Mouse (Mus musculus): ENCODE measurements around the gene Sept4.

Gene Sept4

DNA sequence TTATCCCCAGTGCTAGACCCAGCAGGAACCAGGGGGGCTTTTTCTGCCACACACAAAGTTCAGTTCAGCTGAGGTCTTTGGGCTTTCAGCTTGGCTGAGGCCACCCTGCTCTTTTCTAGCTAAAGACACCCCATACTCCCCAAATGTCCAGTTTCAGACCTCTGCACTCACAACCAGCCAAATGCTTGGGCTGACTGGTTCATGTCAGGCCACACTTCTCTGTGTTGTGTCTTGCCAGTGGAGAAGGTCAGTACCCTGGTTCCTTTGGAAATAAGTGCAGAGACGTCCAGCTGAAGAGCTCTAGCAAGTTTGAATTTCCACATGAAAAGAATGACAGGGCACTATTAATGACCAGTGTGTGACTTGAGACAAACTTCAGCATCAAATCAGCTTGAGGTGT, 11.0 kb downstream of the Sept4 start:
- no peak for DNase-seq

DNA sequence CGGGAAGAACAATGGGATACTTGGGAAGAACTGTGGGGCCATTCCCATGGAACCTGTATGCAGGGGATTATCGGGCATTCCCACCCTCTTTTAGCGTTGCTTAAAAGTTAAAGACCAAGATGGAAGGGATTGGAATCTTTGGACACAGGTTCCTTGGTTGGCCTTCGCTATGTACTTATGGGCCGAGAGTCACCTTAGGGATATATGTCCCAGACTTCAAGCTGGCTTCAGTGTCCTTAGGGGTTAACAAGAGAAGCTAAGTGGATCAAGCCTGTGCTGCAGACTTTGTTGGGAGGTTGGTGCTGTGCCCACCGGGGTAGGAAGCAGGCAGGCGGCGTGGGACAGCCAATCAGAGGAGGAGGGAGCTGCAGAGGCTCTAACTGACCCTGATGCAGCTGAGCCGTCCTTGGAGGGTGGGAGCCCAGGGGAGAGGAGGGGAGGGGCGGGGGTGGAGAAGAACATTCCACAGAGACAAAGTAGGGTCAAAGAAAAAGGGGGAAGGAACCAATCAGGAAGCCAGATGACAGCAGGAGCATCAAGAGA, 11.9 kb downstream of the Sept4 start:
- DNase-seq, result no peak

GRCm38 (mm10) chr11:87581161-87581865, 12.6 kb downstream of the Sept4 start:
- DNase-seq, result no peak

DNA sequence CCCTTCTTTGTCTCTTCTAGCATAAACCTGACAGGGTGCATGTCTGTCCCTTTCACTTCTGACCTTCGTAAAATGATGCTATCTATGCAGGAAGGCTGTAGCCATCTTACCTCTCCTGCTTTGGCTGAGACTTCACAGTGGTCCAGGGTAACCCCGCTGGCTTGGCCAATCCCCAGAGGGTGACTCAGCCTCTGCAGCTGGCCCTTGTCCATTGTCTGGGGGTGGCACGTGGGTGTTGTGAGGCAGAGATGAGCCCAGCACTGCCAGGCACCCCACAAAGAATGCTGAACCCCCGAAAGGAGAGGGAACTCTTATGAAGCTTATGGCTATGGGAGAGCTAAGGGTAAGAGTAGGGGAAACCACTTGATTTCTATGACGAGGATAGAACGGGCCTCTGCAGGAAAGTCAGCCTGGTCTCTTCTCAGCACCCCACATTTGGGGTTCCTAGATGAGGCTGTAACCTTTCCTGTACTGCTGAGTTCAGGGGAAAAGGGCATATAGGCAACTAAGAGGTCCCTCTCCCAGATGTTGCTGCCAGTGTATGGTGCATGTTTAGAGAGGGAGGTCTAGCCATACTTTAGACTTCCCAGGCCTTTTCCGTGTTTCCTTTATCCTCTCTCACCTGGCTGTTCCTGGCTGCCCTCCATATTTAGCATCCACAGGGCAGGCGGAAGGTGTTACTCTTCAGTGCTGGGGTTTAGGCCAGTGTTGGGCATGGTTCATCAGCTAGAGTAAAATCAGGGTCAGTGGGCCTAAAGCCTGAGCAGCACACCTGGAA, 13.4 kb downstream of the Sept4 start:
- no peak for DNase-seq

- DNase-seq, result no peak
These were observed 14.8 kb downstream of the Sept4 start for GRCm38 (mm10) chr11:87583291-87584034.

- DNase-seq, result no peak
These were observed 16.2 kb downstream of the Sept4 start for GRCm38 (mm10) chr11:87584711-87585505.

- DNase-seq, result no peak
These were observed 18.6 kb downstream of the Sept4 start for GRCm38 (mm10) chr11:87587211-87587874.

DNA sequence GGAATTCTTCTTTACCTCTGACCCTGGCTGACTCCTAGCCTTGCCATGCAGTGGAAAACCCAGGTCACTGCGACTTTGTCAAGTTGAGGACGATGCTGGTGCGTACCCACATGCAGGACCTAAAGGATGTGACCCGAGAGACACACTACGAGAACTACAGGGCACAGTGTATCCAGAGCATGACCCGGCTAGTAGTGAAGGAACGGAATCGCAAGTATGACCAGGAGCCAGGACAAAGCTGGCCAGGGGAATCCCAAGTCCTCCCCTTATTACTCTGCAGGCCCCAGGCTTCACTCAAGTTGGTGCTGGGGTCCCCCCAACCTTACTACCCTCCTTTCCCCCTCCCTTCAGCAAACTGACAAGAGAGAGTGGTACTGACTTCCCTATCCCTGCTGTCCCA, 20.9 kb downstream of the Sept4 start:
- DNase-seq, result no peak

DNA sequence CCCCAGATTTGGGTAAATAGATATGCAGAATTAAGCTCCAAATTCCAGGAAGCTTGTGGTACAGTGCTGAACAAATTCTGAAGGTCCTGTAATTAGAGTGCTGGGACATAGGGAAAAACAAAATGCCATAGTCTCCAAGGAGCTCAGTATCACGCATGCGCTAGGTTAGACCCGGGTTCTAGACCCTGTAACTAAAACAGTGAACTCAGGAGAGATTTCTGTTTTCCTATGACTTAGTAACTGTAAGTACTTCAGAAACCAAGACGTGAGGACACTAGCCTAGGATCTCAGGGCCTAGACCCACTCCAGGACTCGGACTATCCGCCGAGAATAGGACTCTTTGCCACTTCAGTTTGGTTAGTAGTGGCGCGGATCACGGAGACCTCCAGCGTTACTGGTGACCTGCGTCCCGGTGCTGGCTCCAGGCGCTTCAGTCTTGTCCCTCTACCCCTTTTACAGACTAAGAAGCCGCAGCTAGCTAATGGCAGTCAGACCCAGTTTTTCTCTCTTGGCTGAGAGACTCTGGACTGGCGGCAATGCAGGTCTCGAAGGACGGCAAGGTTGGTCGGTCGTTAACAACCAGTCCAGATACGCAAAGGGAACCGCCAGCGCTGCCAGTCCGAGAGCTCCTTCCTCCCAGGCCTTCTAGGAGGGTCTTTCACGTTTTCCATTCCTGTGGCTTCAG, 22.3 kb downstream of the Sept4 start:
- DNase-seq, result peak; percentile 35

DNA sequence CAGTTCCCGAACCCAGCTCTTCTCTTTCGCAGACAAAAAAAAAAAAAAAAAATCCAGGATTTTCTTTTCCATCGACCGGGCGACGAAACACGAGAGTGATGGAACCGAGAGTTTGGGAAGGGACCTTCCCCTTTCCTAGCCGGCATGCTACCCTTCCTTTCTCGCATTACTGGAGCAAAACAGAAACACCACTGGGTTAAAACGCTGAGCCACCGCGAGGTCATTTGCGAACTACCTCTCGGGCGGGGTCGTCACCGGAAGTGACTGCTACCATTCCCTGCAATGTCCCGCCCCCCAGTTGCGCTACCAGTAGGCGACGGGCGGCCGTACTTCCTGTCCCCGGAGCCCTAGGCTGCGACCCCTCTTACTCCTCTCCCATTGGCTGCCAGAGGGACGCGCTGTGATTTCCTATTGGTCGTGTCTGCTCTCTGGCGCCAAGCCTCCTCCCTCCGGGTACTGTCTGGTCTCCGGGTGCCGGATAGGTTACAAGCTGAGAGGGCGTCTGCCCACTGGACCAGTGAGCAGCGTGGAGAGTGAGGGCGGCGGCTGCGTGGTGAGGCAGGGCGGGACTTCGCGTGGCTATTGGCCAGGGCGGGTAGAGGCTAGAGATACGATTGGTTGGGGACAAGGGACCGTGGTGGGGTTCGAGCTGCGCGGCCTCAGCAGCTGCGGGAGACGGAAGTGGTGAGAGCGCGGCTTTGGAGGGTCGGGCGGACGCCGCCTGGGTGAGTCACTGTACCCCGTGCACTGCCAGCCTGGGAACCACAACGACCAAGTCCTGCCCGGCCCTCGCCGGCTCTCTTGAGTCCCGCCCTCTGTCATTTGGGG, 23.0 kb downstream of the Sept4 start, which contains the start of gene Mtmr4:
Gene Mtmr4, plus strand, starts transcription at position 637 of the 828 bp plus-strand sequence.
- peak; percentile 98 for DNase-seq

DNA sequence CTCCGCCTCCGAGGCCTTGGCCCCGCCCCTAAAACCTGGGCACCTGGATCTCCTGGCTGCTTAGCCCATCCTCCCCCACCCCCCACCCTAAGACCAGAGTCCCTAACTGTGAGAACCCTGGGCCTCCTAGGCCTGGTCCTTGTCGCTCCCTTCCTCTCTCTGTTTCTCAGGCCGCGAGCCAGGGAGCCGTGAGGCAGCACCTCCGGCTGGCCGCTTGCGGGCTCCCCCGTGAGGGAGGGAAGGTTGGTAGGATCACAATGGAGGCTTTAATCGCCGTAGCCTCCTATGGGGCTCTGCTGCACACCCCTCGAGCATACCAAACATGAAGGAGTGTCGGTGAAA, 23.6 kb downstream of the Sept4 start:
- no peak for DNase-seq

DNA sequence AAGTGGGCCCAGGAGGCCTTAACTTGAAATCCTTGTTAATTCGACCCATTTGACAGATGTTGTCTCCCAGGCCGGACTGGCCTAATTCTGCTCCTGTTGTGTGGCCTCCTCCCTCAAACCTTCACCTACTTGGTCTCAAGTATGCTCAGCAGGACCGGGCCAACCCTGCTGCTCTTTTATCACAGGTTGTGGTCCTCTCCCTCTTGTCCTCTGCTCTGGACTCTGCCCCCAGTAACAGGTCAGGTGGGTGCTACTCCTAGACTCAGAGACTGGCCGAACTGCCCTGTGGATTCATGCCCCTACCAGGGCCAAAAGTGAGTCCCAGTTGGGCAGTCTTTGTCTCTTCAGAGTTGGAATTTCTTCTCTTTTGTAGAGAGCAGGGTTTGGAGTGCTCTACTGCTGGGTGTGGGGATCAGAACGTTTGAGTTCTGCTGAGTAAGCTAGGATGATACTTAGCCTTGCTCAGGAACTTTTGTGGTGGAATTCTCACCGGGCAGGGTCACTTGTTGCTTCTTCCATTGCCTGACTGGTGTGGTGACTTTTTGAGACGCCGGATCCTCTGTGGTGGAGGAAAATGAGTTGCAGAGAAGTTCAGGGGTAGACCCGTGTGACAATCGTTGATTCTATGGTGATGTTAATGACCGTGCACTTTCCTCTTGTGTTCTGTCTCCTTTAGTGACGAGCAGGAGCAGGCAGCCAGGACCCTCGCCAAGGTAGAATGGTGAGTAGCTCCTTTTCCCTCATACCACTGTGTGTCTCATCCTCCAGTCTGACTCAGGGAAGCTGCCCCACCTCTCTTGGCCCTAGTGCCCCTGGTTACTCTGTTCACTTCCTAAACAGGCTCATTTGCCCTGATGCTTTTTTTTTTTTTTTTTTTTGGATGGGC, 24.3 kb downstream of the Sept4 start:
- no peak for DNase-seq

- peak; percentile 82 for DNase-seq
These were observed 26.7 kb downstream of the Sept4 start for GRCm38 (mm10) chr11:87595327-87595841.

DNA sequence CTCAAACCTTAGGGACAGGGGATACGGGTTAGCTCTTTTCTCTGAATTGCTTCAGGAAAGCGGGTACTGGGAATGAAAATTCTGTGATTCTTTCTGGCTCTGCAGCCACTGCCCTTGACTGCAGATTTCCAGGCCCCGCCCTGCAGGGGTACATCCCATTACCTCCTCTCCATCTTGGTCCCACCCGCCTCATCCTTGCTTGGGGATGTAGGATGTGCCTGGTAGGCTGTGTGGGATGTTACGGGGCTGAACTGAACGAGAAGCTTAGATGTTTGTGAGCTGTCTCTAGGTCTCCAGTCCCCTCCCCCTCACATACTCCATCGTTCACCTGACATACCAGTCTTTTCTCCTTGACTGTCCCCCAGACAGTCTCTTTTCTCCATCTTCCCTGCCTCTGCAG, 27.3 kb downstream of the Sept4 start:
- DNase-seq, result no peak

DNA sequence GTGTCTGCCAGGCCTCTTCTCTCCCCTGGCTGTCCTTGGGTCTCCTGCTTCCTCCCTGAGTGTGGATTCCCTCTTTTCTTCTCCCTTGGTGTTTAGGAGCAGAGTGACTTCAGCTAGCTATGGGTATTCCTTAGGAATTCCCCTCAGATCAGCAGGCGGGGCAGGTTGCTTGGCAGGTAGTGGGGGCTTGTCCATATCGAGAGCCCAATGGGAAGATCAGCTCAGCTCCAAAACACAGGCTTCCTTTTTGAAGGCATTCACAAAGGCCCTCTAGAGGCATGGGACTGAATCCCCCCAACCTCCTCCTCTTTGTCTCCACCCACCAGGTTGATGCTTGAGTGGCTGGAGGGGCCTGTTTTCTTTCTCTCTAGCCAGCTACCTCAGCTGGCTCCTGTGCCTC, 27.8 kb downstream of the Sept4 start:
- DNase-seq, result no peak

- DNase-seq, result no peak
These were observed 28.4 kb downstream of the Sept4 start for GRCm38 (mm10) chr11:87597061-87597460.

- DNase-seq, result no peak
These were observed 30.8 kb downstream of the Sept4 start for GRCm38 (mm10) chr11:87599395-87600089.

DNA sequence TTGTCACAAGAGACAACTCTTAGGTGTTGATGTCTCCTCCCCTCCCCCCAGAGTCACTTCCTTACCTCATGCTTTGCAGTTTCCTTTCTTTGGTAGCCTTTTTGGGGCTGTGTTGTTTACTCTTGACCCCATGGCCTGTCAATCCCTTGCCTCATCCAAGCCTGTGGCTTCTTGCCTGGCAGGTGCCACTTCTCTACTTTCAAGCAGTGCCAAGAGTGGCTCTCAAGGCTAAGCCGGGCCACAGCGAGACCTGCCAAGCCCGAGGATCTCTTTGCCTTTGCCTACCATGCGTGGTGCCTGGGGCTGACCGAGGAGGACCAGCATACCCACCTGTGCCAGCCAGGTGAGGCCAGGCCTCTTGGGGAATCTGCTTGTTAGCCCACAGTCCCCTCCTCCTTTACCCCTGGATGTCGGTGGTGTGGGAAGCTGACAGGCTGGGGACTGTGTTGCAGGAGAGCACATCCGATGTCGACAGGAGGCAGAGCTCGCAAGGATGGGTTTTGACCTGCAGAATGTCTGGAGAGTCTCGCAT, 31.7 kb downstream of the Sept4 start:
- DNase-seq, result no peak

Data from thymus, postnatal 14 days (tissue).